Mouse (Mus musculus): ENCODE data around the gene Rpl21. TPM values are rescaled to one million over a fixed set of nuclear protein-coding genes. Genes with fewer than 3 reads are reported as not detected.

The Rpl21 gene
- polyA plus RNA-seq, 1 experiment = 519 TPM

GRCm38 (mm10) chr5:146860222-146860998 is 27.7 kb downstream of the Rpl21 start:
- no peaks in the 10 kb centered on the region for H3K27me3 ChIP-seq (ENCODE audit: control insufficient read depth, insufficient read depth, insufficient read length)
- no peak overlapping the region for H3K4me2 ChIP-seq (ENCODE audit: low read depth)
- no peak overlapping the region for H3K4me3 ChIP-seq
- TF ChIP-seq REST (IDR thresholded peaks at IDR 0.05; ENCODE audit: insufficient read depth, insufficient read length) = no peak
- no peak overlapping the region for H3ac ChIP-seq (ENCODE audit: control insufficient read depth, insufficient read length)
- no peaks in the 10 kb centered on the region for H3K79me2 ChIP-seq (ENCODE audit: control insufficient read depth, insufficient read depth)
- H3K36me3 ChIP-seq (ENCODE audit: control insufficient read depth, insufficient read depth) = no peaks in the 10 kb centered on the region

DNA sequence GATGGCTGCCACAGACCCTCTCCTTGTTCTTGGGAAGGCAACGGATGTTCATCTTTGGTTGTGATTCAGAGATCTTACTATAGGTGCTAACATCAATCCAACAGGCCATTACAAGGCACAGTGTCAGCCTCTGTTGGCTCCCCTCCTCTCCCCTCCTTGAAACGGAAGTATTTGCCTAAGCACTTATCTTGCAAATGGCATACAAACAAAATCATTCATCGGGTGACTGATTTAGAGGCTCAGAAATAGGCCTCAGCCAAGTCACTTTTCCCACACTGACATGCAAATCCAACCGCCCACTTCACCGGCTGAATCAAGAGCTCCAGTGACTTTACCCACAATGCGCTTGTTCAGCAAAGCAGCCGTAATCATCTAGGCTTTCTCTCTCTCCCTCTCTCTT is 28.9 kb downstream of the Rpl21 start:
- Histone ChIP-seq H3K4me2 (ENCODE audit: low read depth) (no peak overlapping the region), H3K79me2 (ENCODE audit: control insufficient read depth, insufficient read depth) (no peaks in the 10 kb centered on the region)

GRCm38 (mm10) chr5:146865511-146865910 is 32.8 kb downstream of the Rpl21 start:
- H3K4me2 ChIP-seq (ENCODE audit: low read depth) = no peak overlapping the region
- H3K36me3 ChIP-seq (ENCODE audit: control insufficient read depth, insufficient read depth) = no peaks in the 10 kb centered on the region
- no peak overlapping the region for H3ac ChIP-seq (ENCODE audit: control insufficient read depth, insufficient read length)
- no peaks in the 10 kb centered on the region for H3K79me2 ChIP-seq (ENCODE audit: control insufficient read depth, insufficient read depth)
- TF ChIP-seq TCF12 (IDR thresholded peaks at IDR 0.05; ENCODE audit: insufficient read depth, poor library complexity, severe bottlenecking) = no peak
- TF ChIP-seq SRF (IDR thresholded peaks at IDR 0.05; ENCODE audit: control insufficient read depth, insufficient read length, low read depth) = no peak
- no peak for TF ChIP-seq E2F4 (IDR thresholded peaks at IDR 0.05; ENCODE audit: insufficient read depth)
- no peak for TF ChIP-seq MAX (IDR thresholded peaks at IDR 0.05; ENCODE audit: low read depth)
- no peaks in the 10 kb centered on the region for H3K27me3 ChIP-seq (ENCODE audit: control insufficient read depth, insufficient read depth, insufficient read length)
- no peak overlapping the region for H3K4me3 ChIP-seq

More for the DNA sequence above, 28.9 kb downstream of the Rpl21 start:
- Histone ChIP-seq H3ac (ENCODE audit: control insufficient read depth, insufficient read length) (no peak overlapping the region), H3K4me3 (no peak overlapping the region), H3K27me3 (ENCODE audit: control insufficient read depth, insufficient read depth, insufficient read length) (no peaks in the 10 kb centered on the region), H3K36me3 (ENCODE audit: control insufficient read depth, insufficient read depth) (no peaks in the 10 kb centered on the region)
- TF ChIP-seq POLR2A (IDR thresholded peaks at IDR 0.05; ENCODE audit: insufficient read length, low read depth) = no peak

GRCm38 (mm10) chr5:146866277-146866676 is 33.6 kb downstream of the Rpl21 start:
- Histone ChIP-seq H3K79me2 (ENCODE audit: control insufficient read depth, insufficient read depth) (no peaks in the 10 kb centered on the region), H3ac (ENCODE audit: control insufficient read depth, insufficient read length) (no peak overlapping the region), H3K27me3 (ENCODE audit: control insufficient read depth, insufficient read depth, insufficient read length) (no peaks in the 10 kb centered on the region), H3K4me3 (no peak overlapping the region), H3K4me2 (ENCODE audit: low read depth) (no peak overlapping the region), H3K36me3 (ENCODE audit: control insufficient read depth, insufficient read depth) (no peaks in the 10 kb centered on the region)
- TF ChIP-seq E2F4 (IDR thresholded peaks at IDR 0.05; ENCODE audit: insufficient read depth) (no peak), TCF12 (IDR thresholded peaks at IDR 0.05; ENCODE audit: insufficient read depth, poor library complexity, severe bottlenecking) (no peak), SRF (IDR thresholded peaks at IDR 0.05; ENCODE audit: control insufficient read depth, insufficient read length, low read depth) (no peak), REST (IDR thresholded peaks at IDR 0.05; ENCODE audit: insufficient read depth, insufficient read length) (no peak), MAX (IDR thresholded peaks at IDR 0.05; ENCODE audit: low read depth) (no peak), MYOG (IDR thresholded peaks at IDR 0.05; ENCODE audit: control insufficient read depth in 1 of 3, insufficient read depth in 1 of 3, insufficient read length in 2 of 3, low read depth in 2 of 3) (no peak), TCF3 (IDR thresholded peaks at IDR 0.05; ENCODE audit: insufficient read length, low read depth) (no peak), CEBPB (IDR thresholded peaks at IDR 0.05; ENCODE audit: insufficient read depth, poor library complexity, severe bottlenecking) (no peak), USF1 (IDR thresholded peaks at IDR 0.05; ENCODE audit: low read depth) (no peak), POLR2A (IDR thresholded peaks at IDR 0.05; ENCODE audit: insufficient read length, low read depth) (no peak)

GRCm38 (mm10) chr5:146867246-146867945 is 34.7 kb downstream of the Rpl21 start:
- H3K79me2 ChIP-seq (ENCODE audit: control insufficient read depth, insufficient read depth) = no peaks in the 10 kb centered on the region
- TF ChIP-seq MAX (IDR thresholded peaks at IDR 0.05; ENCODE audit: low read depth) (no peak), SRF (IDR thresholded peaks at IDR 0.05; ENCODE audit: control insufficient read depth, insufficient read length, low read depth) (no peak), REST (IDR thresholded peaks at IDR 0.05; ENCODE audit: insufficient read depth, insufficient read length) (no peak), CEBPB (IDR thresholded peaks at IDR 0.05; ENCODE audit: insufficient read depth, poor library complexity, severe bottlenecking) (no peak), POLR2AphosphoS2 (IDR thresholded peaks at IDR 0.05; ENCODE audit: insufficient read length, low read depth) (no peak), MYOD1 (IDR thresholded peaks at IDR 0.05; ENCODE audit: control insufficient read depth in 1 of 3, insufficient read length in 2 of 3, low read depth in 2 of 3) (peak in 1 of 3 experiments; percentile 69), E2F4 (IDR thresholded peaks at IDR 0.05; ENCODE audit: insufficient read depth) (no peak), POLR2A (IDR thresholded peaks at IDR 0.05; ENCODE audit: insufficient read length, low read depth) (peak; percentile 44), USF1 (IDR thresholded peaks at IDR 0.05; ENCODE audit: low read depth) (no peak), TCF12 (IDR thresholded peaks at IDR 0.05; ENCODE audit: insufficient read depth, poor library complexity, severe bottlenecking) (no peak)
- H3ac ChIP-seq (ENCODE audit: control insufficient read depth, insufficient read length) = no peak overlapping the region
- no peak overlapping the region for H3K4me3 ChIP-seq
- peak overlapping the region; percentile 66 for H3K4me2 ChIP-seq (ENCODE audit: low read depth)
- H3K36me3 ChIP-seq (ENCODE audit: control insufficient read depth, insufficient read depth) = no peaks in the 10 kb centered on the region
- no peaks in the 10 kb centered on the region for H3K27me3 ChIP-seq (ENCODE audit: control insufficient read depth, insufficient read depth, insufficient read length)
